Mouse (Mus musculus): ENCODE data around the gene Ddx19a. TPM values are rescaled to one million over a fixed set of nuclear protein-coding genes. Genes with fewer than 3 reads are reported as not detected.
"Not testable (repeated sequence)": the region's sequence is repeated elsewhere in the genome, so short reads cannot be mapped to it uniquely, and the experiment has no call there.

Ddx19a gene
- total RNA-seq, 1 experiment from 2014 or later, result 26.0 TPM

GRCm38 (mm10) chr8:110981304-110981703 is 16.3 kb downstream of the Ddx19a start:
- ATAC-seq (replicated peaks; ENCODE audit: insufficient number of reproducible peaks, low FRiP score, low TSS enrichment, poor library complexity, severe bottlenecking), result no peak

- ATAC-seq (replicated peaks; ENCODE audit: insufficient number of reproducible peaks, low FRiP score, low TSS enrichment, poor library complexity, severe bottlenecking), result not testable (repeated sequence)
Measured at GRCm38 (mm10) chr8:110977987-110978386, 19.6 kb downstream of the Ddx19a start.

- ATAC-seq (replicated peaks; ENCODE audit: insufficient number of reproducible peaks, low FRiP score, low TSS enrichment, poor library complexity, severe bottlenecking), result not testable (repeated sequence)
Measured at GRCm38 (mm10) chr8:110976532-110976931, 21.1 kb downstream of the Ddx19a start.

- peak; percentile 98 for ATAC-seq (replicated peaks; ENCODE audit: insufficient number of reproducible peaks, low FRiP score, low TSS enrichment, poor library complexity, severe bottlenecking)
Measured at GRCm38 (mm10) chr8:110969910-110970770, 27.5 kb downstream of the Ddx19a start.

GRCm38 (mm10) chr8:110967326-110967725 is 30.3 kb downstream of the Ddx19a start:
- ATAC-seq (replicated peaks; ENCODE audit: insufficient number of reproducible peaks, low FRiP score, low TSS enrichment, poor library complexity, severe bottlenecking), result no peak

- ATAC-seq (replicated peaks; ENCODE audit: insufficient number of reproducible peaks, low FRiP score, low TSS enrichment, poor library complexity, severe bottlenecking), result no peak
Measured at GRCm38 (mm10) chr8:110966586-110966985, 31.0 kb downstream of the Ddx19a start.

- ATAC-seq (replicated peaks; ENCODE audit: insufficient number of reproducible peaks, low FRiP score, low TSS enrichment, poor library complexity, severe bottlenecking), result no peak
Measured at GRCm38 (mm10) chr8:110965594-110965993, 32.0 kb downstream of the Ddx19a start.

GRCm38 (mm10) chr8:110964666-110965065 is 32.9 kb downstream of the Ddx19a start:
- no peak for ATAC-seq (replicated peaks; ENCODE audit: insufficient number of reproducible peaks, low FRiP score, low TSS enrichment, poor library complexity, severe bottlenecking)

- ATAC-seq (replicated peaks; ENCODE audit: insufficient number of reproducible peaks, low FRiP score, low TSS enrichment, poor library complexity, severe bottlenecking), result no peak
Measured at GRCm38 (mm10) chr8:110963051-110963450, 34.5 kb downstream of the Ddx19a start.

GRCm38 (mm10) chr8:110959906-110960305 is 37.7 kb downstream of the Ddx19a start:
- ATAC-seq (replicated peaks; ENCODE audit: insufficient number of reproducible peaks, low FRiP score, low TSS enrichment, poor library complexity, severe bottlenecking), result no peak

GRCm38 (mm10) chr8:110959071-110959780 is 38.4 kb downstream of the Ddx19a start:
- no peak for ATAC-seq (replicated peaks; ENCODE audit: insufficient number of reproducible peaks, low FRiP score, low TSS enrichment, poor library complexity, severe bottlenecking)

GRCm38 (mm10) chr8:110958553-110958952 is 39.0 kb downstream of the Ddx19a start:
- ATAC-seq (replicated peaks; ENCODE audit: insufficient number of reproducible peaks, low FRiP score, low TSS enrichment, poor library complexity, severe bottlenecking), result not testable (repeated sequence)

GRCm38 (mm10) chr8:110958135-110958534 is 39.5 kb downstream of the Ddx19a start:
- ATAC-seq (replicated peaks; ENCODE audit: insufficient number of reproducible peaks, low FRiP score, low TSS enrichment, poor library complexity, severe bottlenecking), result no peak

GRCm38 (mm10) chr8:110957471-110957870 is 40.1 kb downstream of the Ddx19a start:
- no peak for ATAC-seq (replicated peaks; ENCODE audit: insufficient number of reproducible peaks, low FRiP score, low TSS enrichment, poor library complexity, severe bottlenecking)

- no peak for ATAC-seq (replicated peaks; ENCODE audit: insufficient number of reproducible peaks, low FRiP score, low TSS enrichment, poor library complexity, severe bottlenecking)
Measured at GRCm38 (mm10) chr8:110956619-110957450, 40.8 kb downstream of the Ddx19a start.

- peak; percentile 55; the same call in 1 of the 2 replicates for ATAC-seq (replicated peaks; ENCODE audit: insufficient number of reproducible peaks, low FRiP score, low TSS enrichment, poor library complexity, severe bottlenecking)
Measured at GRCm38 (mm10) chr8:110954776-110955175, 42.8 kb downstream of the Ddx19a start.

GRCm38 (mm10) chr8:110950065-110950484 is 47.5 kb downstream of the Ddx19a start:
- peak; percentile 59; the same call in 1 of the 2 replicates for ATAC-seq (replicated peaks; ENCODE audit: insufficient number of reproducible peaks, low FRiP score, low TSS enrichment, poor library complexity, severe bottlenecking)

- ATAC-seq (replicated peaks; ENCODE audit: insufficient number of reproducible peaks, low FRiP score, low TSS enrichment, poor library complexity, severe bottlenecking), result no peak
Measured at GRCm38 (mm10) chr8:110945716-110946115, 51.9 kb downstream of the Ddx19a start.
